Comparison of ENCODE assay signal across 20 mouse cellular contexts in the genomic region with DNA sequence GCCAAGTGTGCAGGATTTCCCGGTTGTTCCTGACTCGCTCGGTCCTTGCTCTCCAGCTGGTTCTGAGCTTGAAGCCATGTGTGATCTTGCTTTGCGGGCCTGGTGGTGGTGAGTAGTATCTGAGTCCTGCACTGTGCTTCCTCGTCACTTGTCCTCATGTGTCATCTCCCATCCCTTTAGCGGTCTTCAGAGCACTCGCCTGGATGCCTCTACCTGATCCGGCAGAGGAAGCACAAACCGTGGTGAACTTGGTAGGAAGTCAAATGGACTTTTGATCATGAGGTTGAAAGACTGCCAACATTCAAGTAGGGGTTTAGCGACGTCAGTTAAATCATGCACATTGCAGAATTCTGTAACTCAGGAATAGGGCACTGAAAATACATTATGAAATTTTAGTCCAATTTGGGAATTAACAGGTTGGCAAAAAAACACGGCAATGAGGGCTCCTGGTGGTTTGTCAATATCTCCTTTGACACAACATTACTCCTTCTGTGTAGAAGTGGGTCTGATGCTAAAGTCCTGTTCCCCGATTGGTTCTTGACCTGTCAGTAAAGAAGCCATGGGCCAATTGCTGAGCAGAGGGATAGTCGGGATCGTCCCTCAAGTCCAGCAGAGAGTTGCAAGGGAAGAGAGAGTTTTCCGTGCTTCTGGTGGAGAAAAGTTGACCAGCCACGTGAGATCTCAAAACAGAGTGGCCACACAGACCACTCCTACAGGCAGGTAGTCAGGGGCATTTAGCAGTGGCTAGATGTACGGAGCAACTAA. TPM values are rescaled to one million over a fixed set of nuclear protein-coding genes. Genes with fewer than 3 reads are reported as not detected.
A peak's percentile ranks its signal among the peaks of the same experiment; 100 is the strongest.
DNase-seq lines count a peak whose midpoint lies in the region; ATAC-seq and TF ChIP-seq lines count a peak whose summit lies in the region.
"Had no signal": no experiment of that assay in that cellular context is flagged by ENCODE, and none has a peak within 500 bp of the region (broad histone marks: within the 10 kb centered on the region; RNA-seq: fewer than 3 reads in every experiment).

No protein-coding gene starts in this region.

- H3K27me3 ChIP-seq in liver, adult 2 months (ENCODE audit: control insufficient read depth, insufficient read depth, low read length): no peaks in the 10 kb centered on the region
- no peaks in the 10 kb centered on the region for H3K27me3 ChIP-seq in liver, embryonic 11.5 days (replicated peaks; ENCODE audit: control insufficient read depth, insufficient read depth, low read length)
- H3K27me3 ChIP-seq: embryonic facial prominence, embryonic 15.5 days; forebrain, embryonic 15.5 days; hindbrain, embryonic 12.5 days had no signal

- no peak for ATAC-seq in liver, embryonic 11.5 days (replicated peaks; ENCODE audit: low FRiP score)
- no peak for ATAC-seq in megakaryocyte progenitor cell, adult 5-6 weeks (replicated peaks; ENCODE audit: poor library complexity)
- ATAC-seq: forebrain, embryonic 15.5 days had no signal

- 23% methylated on average over 18 of the region's 18 CpGs for WGBS in liver, adult 2 months
- WGBS in liver, embryonic 11.5 days: 90% methylated on average over 18 of the region's 18 CpGs

- H3K36me3 ChIP-seq in liver, adult 2 months (ENCODE audit: control insufficient read depth, insufficient read depth, low read length): no peaks in the 10 kb centered on the region
- no peaks in the 10 kb centered on the region for H3K36me3 ChIP-seq in liver, embryonic 11.5 days (ENCODE audit: control insufficient read depth, insufficient read depth, low read length)
- H3K36me3 ChIP-seq: embryonic facial prominence, embryonic 15.5 days; forebrain, embryonic 15.5 days; heart, embryonic 10.5 days; hindbrain, embryonic 12.5 days had no signal

- no peak for TF ChIP-seq POLR2A in liver, adult 2 months (IDR thresholded peaks at IDR 0.05; ENCODE audit: extremely low read depth, insufficient read depth, low read length)

- H3K9me3 ChIP-seq in liver, embryonic 11.5 days (ENCODE audit: control insufficient read depth, low read length): no peaks in the 10 kb centered on the region
- H3K9me3 ChIP-seq: embryonic facial prominence, embryonic 15.5 days; forebrain, embryonic 15.5 days; heart, embryonic 10.5 days; hindbrain, embryonic 12.5 days had no signal

- H3K4me2 ChIP-seq in liver, embryonic 11.5 days: no peak overlapping the region
- H3K4me2 ChIP-seq: embryonic facial prominence, embryonic 15.5 days; forebrain, embryonic 15.5 days; hindbrain, embryonic 12.5 days had no signal

- H3K27ac ChIP-seq in liver, adult 2 months (replicated peaks; ENCODE audit: insufficient read depth, low read depth, low read length): peak overlapping the region; percentile 99
- no peak overlapping the region for H3K27ac ChIP-seq in liver, embryonic 11.5 days (ENCODE audit: low read depth, low read length)
- H3K27ac ChIP-seq: embryonic facial prominence, embryonic 15.5 days; forebrain, embryonic 15.5 days; heart, embryonic 10.5 days; hindbrain, embryonic 12.5 days had no signal

- no peak for TF ChIP-seq CTCF in liver, adult 2 months (IDR thresholded peaks at IDR 0.05; ENCODE audit: low read depth, low read length)

- H3K9ac ChIP-seq in liver, adult 2 months (ENCODE audit: low read depth, low read length): peak overlapping the region; percentile 84
- no peak overlapping the region for H3K9ac ChIP-seq in liver, embryonic 11.5 days (ENCODE audit: low read depth, low read length)
- H3K9ac ChIP-seq: embryonic facial prominence, embryonic 15.5 days; forebrain, embryonic 15.5 days; hindbrain, embryonic 12.5 days had no signal

- peak overlapping the region; percentile 60 for H3K4me3 ChIP-seq in liver, adult 2 months (ENCODE audit: insufficient read depth, low read depth, low read length)
- no peak overlapping the region for H3K4me3 ChIP-seq in liver, embryonic 11.5 days (ENCODE audit: low read depth, low read length)
- H3K4me3 ChIP-seq: embryonic facial prominence, embryonic 15.5 days; erythroblast, embryonic 14.5 days; forebrain, embryonic 15.5 days; heart, embryonic 10.5 days; hindbrain, embryonic 12.5 days had no signal

- peaks cover 4% of the 10 kb centered on the region for H3K4me1 ChIP-seq in liver, adult 2 months (ENCODE audit: control insufficient read depth, insufficient read depth, low read length)
- no peaks in the 10 kb centered on the region for H3K4me1 ChIP-seq in liver, embryonic 11.5 days (replicated peaks; ENCODE audit: control insufficient read depth, insufficient read depth, low read length)
- H3K4me1 ChIP-seq: embryonic facial prominence, embryonic 15.5 days; forebrain, embryonic 15.5 days had no signal

- no peaks in the 10 kb centered on the region for H3K79me2 ChIP-seq in liver, adult 2 months (ENCODE audit: control insufficient read depth, insufficient read depth, low read length)

- peak; percentile 98 for DNase-seq in liver, adult 2 months (ENCODE audit: extremely low read depth, low read depth, low spot score)
- DNase-seq in liver, embryonic 11.5 days (ENCODE audit: low spot score): no peak
- peak; percentile 11 for DNase-seq in lung, postnatal 36 days
- DNase-seq in lung, adult 18-20 months: no peak
- peak; percentile 29 for DNase-seq in kidney, postnatal 10 days
- no peak for DNase-seq in thymus, postnatal 14 days
- DNase-seq: adrenal gland, adult 2 months; adrenal gland, postnatal 36 days; cerebellum, adult 11 months; cerebellum, adult 8-10 months; embryo, embryonic 11 days; gastrocnemius, postnatal 10 days; heart, postnatal 10 days; heart, postnatal 4 days had no signal

RNA-seq across cellular contexts. Expression of a gene that starts 36.4 kb away (rescaled TPM):
- total RNA-seq in liver, adult 2 months (2014; rRNA removed): 30.0 and 34.5 TPM in 2 replicates
- polyA plus RNA-seq in liver, adult 2 months (2012; rRNA removed): 19.5 and 22.8 TPM in 2 replicates
- polyA plus RNA-seq in liver, embryonic 11.5 days (2014; fragmentation: Nextera tagmentation; extraction: Ambion mirVana): 2.5 and 4.1 TPM in 2 replicates
- total RNA-seq in megakaryocyte progenitor cell, adult 5-6 weeks (2015): 8.3 and 11.5 TPM in 2 replicates
- total RNA-seq in megakaryocyte progenitor cell, adult 5-6 weeks (2017): 11.9 and 14.8 TPM in 2 replicates
- polyA plus RNA-seq: erythroblast, embryonic 14.5 days had no signal

Comparison
In these comparisons a context has a peak if more than half of its experiments do, and no peak if none do; other contexts are left out.
1. DNase-seq: peak in liver, adult 2 months (single experiment), lung, postnatal 36 days (single experiment) and kidney, postnatal 10 days (single experiment); none in liver, embryonic 11.5 days (single experiment), lung, adult 18-20 months (0 of 2) and thymus, postnatal 14 days (single experiment).